Comparison of ENCODE assay signal across 34 mouse cellular contexts in the genomic region with DNA sequence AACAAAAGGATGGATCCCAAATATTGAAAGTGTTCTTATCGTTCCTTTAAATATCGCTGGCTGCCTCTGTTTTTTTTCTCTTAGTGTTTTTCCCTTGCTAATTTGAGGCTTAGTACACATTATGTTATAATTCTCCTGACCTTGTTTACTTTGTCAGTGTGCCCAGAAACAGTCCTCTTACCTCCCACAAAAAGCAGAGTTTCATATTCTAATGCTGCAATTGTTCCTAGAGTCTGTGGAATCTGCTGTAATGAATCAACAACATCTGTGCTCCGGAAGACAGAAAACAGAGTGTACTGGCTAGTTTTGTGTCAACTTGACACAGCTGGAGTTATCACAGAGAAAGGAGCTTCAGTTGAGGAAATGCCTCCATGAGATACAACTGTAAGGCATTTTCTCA.
DNase-seq lines count a peak whose midpoint lies in the region; ATAC-seq and TF ChIP-seq lines count a peak whose summit lies in the region.
"Had no signal": no experiment of that assay in that cellular context is flagged by ENCODE, and none has a peak within 500 bp of the region (broad histone marks: within the 10 kb centered on the region; RNA-seq: fewer than 3 reads in every experiment).

No protein-coding gene starts in this region.

- no peak overlapping the region for H3K27ac ChIP-seq in kidney, adult 2 months (ENCODE audit: insufficient read depth, low read depth, low read length)
- no peak overlapping the region for H3K27ac ChIP-seq in liver, postnatal 0 days (ENCODE audit: low read depth)
- no peak overlapping the region for H3K27ac ChIP-seq in liver, embryonic 12.5 days
- no peak overlapping the region for H3K27ac ChIP-seq in forebrain, embryonic 12.5 days
- H3K27ac ChIP-seq: embryonic facial prominence, embryonic 12.5 days; gastrocnemius, adult 2 months; heart, embryonic 15.5 days; hindbrain, embryonic 12.5 days; hindbrain, postnatal 0 days; intestine, embryonic 15.5 days; kidney, embryonic 15.5 days; limb, embryonic 10.5 days; limb, embryonic 15.5 days; midbrain, embryonic 10.5 days had no signal

- no peaks in the 10 kb centered on the region for H3K9me3 ChIP-seq in liver, postnatal 0 days (ENCODE audit: low read length)
- H3K9me3 ChIP-seq in liver, embryonic 12.5 days (replicated peaks): no peaks in the 10 kb centered on the region
- H3K9me3 ChIP-seq in forebrain, embryonic 12.5 days: no peaks in the 10 kb centered on the region
- H3K9me3 ChIP-seq: embryonic facial prominence, embryonic 12.5 days; intestine, embryonic 15.5 days; kidney, embryonic 15.5 days; limb, embryonic 10.5 days; limb, embryonic 15.5 days had no signal

- TF ChIP-seq EP300 in liver, postnatal 0 days (IDR thresholded peaks at IDR 0.05; ENCODE audit: low read depth): no peak

- no peak overlapping the region for H3K9ac ChIP-seq in liver, postnatal 0 days (replicated peaks)
- no peak overlapping the region for H3K9ac ChIP-seq in liver, embryonic 12.5 days
- no peak overlapping the region for H3K9ac ChIP-seq in forebrain, embryonic 12.5 days
- H3K9ac ChIP-seq: embryonic facial prominence, embryonic 12.5 days; heart, embryonic 15.5 days; hindbrain, embryonic 12.5 days; intestine, embryonic 15.5 days; kidney, embryonic 15.5 days; limb, embryonic 15.5 days had no signal

- no peak for TF ChIP-seq CTCF in kidney, adult 2 months (conservative IDR thresholded peaks at IDR 0.05; ENCODE audit: insufficient read depth, insufficient read length, low read depth, low read length)
- TF ChIP-seq CTCF in liver, postnatal 0 days (IDR thresholded peaks at IDR 0.05; ENCODE audit: low read depth): no peak

- ATAC-seq in liver, postnatal 0 days: peak; percentile 29; the same call in 1 of the 2 replicates
- no peak for ATAC-seq in liver, embryonic 12.5 days
- no peak for ATAC-seq in forebrain, embryonic 12.5 days (ENCODE audit: low FRiP score)
- ATAC-seq: forebrain, embryonic 14.5 days; hindbrain, postnatal 0 days; intestine, embryonic 15.5 days; midbrain, embryonic 16.5 days had no signal

- H3K4me3 ChIP-seq in kidney, adult 2 months (ENCODE audit: insufficient read depth, low read depth, low read length): no peak overlapping the region
- H3K4me3 ChIP-seq in liver, postnatal 0 days (ENCODE audit: low read depth, low read length): no peak overlapping the region
- H3K4me3 ChIP-seq in liver, embryonic 12.5 days: no peak overlapping the region
- no peak overlapping the region for H3K4me3 ChIP-seq in forebrain, embryonic 12.5 days (replicated peaks)
- H3K4me3 ChIP-seq: embryonic facial prominence, embryonic 12.5 days; erythroblast, embryonic 14.5 days; gastrocnemius, adult 2 months; heart, embryonic 15.5 days; hindbrain, embryonic 12.5 days; intestine, embryonic 15.5 days; kidney, embryonic 15.5 days; limb, embryonic 10.5 days; limb, embryonic 15.5 days; midbrain, embryonic 10.5 days had no signal

- peak; percentile 29 for DNase-seq in kidney, adult 2 months
- DNase-seq in kidney, adult 9 months: no peak
- DNase-seq in liver, postnatal 0 days: no peak
- DNase-seq in NIH3T3 (ENCODE audit: low read depth): peak; percentile 57
- peak; percentile 23 for DNase-seq in fat pad, adult 2 months (ENCODE audit: extremely low read depth, low read depth, low spot score)
- DNase-seq in frontal cortex, postnatal 10 days (ENCODE audit: low spot score in 2 of 2): no peak
- DNase-seq: adrenal gland, postnatal 14 days; B cell, adult 2 months; cerebellum, adult 11 months; cerebellum, adult 9-10 months; cerebellum, postnatal 36 days; gastrocnemius, adult 2 months; gastrocnemius, postnatal 36 days; heart, postnatal 36 days; kidney, postnatal 4 days; layer of hippocampus, adult 9-11 months; lung, postnatal 10 days; spleen, adult 18-20 months; thymus, adult 18-20 months; thymus, postnatal 36 days had no signal

- TF ChIP-seq POLR2A in kidney, adult 2 months (IDR thresholded peaks at IDR 0.05; ENCODE audit: low read depth, low read length): no peak

- H3K36me3 ChIP-seq in kidney, adult 2 months (ENCODE audit: control insufficient read depth, insufficient read depth, low read length): no peaks in the 10 kb centered on the region
- no peaks in the 10 kb centered on the region for H3K36me3 ChIP-seq in liver, postnatal 0 days (replicated peaks; ENCODE audit: insufficient read depth, low read length)
- H3K36me3 ChIP-seq in liver, embryonic 12.5 days: no peaks in the 10 kb centered on the region
- H3K36me3 ChIP-seq in forebrain, embryonic 12.5 days (replicated peaks): no peaks in the 10 kb centered on the region
- H3K36me3 ChIP-seq: embryonic facial prominence, embryonic 12.5 days; heart, embryonic 15.5 days; hindbrain, embryonic 12.5 days; intestine, embryonic 15.5 days; kidney, embryonic 15.5 days; limb, embryonic 10.5 days; limb, embryonic 15.5 days; midbrain, embryonic 10.5 days had no signal

- no peak overlapping the region for H3K4me2 ChIP-seq in liver, postnatal 0 days (ENCODE audit: low read depth, low read length)
- H3K4me2 ChIP-seq in liver, embryonic 12.5 days: no peak overlapping the region
- H3K4me2 ChIP-seq in forebrain, embryonic 12.5 days: no peak overlapping the region
- H3K4me2 ChIP-seq: embryonic facial prominence, embryonic 12.5 days; heart, embryonic 15.5 days; hindbrain, embryonic 12.5 days; intestine, embryonic 15.5 days; kidney, embryonic 15.5 days; limb, embryonic 15.5 days had no signal

- WGBS in kidney, adult 2 months: 42% methylated on average over 3 of the region's 3 CpGs
- WGBS in liver, postnatal 0 days (ENCODE audit: insufficient replicate concordance): 68% methylated on average over 3 of the region's 3 CpGs
- WGBS in liver, embryonic 12.5 days (ENCODE audit: insufficient replicate concordance): 76% methylated on average over 3 of the region's 3 CpGs
- WGBS in forebrain, embryonic 12.5 days: 92% methylated on average over 3 of the region's 3 CpGs

- H3K4me1 ChIP-seq in kidney, adult 2 months (ENCODE audit: control insufficient read depth, insufficient read depth, low read length): no peaks in the 10 kb centered on the region
- no peaks in the 10 kb centered on the region for H3K4me1 ChIP-seq in liver, postnatal 0 days (ENCODE audit: insufficient read depth)
- H3K4me1 ChIP-seq in liver, embryonic 12.5 days: no peaks in the 10 kb centered on the region
- H3K4me1 ChIP-seq in forebrain, embryonic 12.5 days: no peaks in the 10 kb centered on the region
- H3K4me1 ChIP-seq: embryonic facial prominence, embryonic 12.5 days; heart, embryonic 15.5 days; hindbrain, embryonic 12.5 days; intestine, embryonic 15.5 days; kidney, embryonic 15.5 days; limb, embryonic 10.5 days; limb, embryonic 15.5 days; midbrain, embryonic 10.5 days had no signal

- no peaks in the 10 kb centered on the region for H3K27me3 ChIP-seq in kidney, adult 2 months (replicated peaks; ENCODE audit: control insufficient read depth, insufficient read depth, low read length)
- no peaks in the 10 kb centered on the region for H3K27me3 ChIP-seq in liver, postnatal 0 days (ENCODE audit: insufficient read depth, low read length)
- H3K27me3 ChIP-seq in liver, embryonic 12.5 days (replicated peaks): no peaks in the 10 kb centered on the region
- H3K27me3 ChIP-seq in forebrain, embryonic 12.5 days: no peaks in the 10 kb centered on the region
- H3K27me3 ChIP-seq: embryonic facial prominence, embryonic 12.5 days; heart, embryonic 15.5 days; hindbrain, embryonic 12.5 days; intestine, embryonic 15.5 days; kidney, embryonic 15.5 days; limb, embryonic 15.5 days had no signal

Comparison
In these comparisons a context has a peak if more than half of its experiments do, and no peak if none do; other contexts are left out.
1. DNase-seq: peak in kidney, adult 2 months (single experiment), NIH3T3 (single experiment) and fat pad, adult 2 months (single experiment); none in kidney, adult 9 months (single experiment), liver, postnatal 0 days (single experiment) and frontal cortex, postnatal 10 days (0 of 2).